Mouse (Mus musculus) stomach, postnatal 0 days (tissue): Measurements from ENCODE around the gene Zfp609. TPM values are rescaled to one million over a fixed set of nuclear protein-coding genes. Genes with fewer than 3 reads are reported as not detected.

Experiments
- ATAC-seq: fragments of 200-750 bp; cut with Nextera tagmentation; 2 replicates; pipeline ENCODE4 v1.8.0; 2017; ENCODE audit not compliant: low FRiP score, low TSS enrichment
- DNase-seq: peaks from one replicate; pipeline ENCODE4 v3.0.0-alpha.2; 2016; ENCODE audit warnings: low spot score
- H3K27ac ChIP-seq: fragments of 300-500 bp; sonication (generic); replicated peaks from 2 replicates; pipeline ENCODE4 v1.5.1; 2014; ENCODE audit warnings: mild to moderate bottlenecking, control low read depth
- H3K27me3 ChIP-seq: fragments of 300-500 bp; sonication (generic); 2 replicates; pipeline ENCODE4 v1.6.1; 2014; ENCODE audit warnings: low read length; ENCODE audit not compliant: control insufficient read depth, insufficient read depth
- H3K36me3 ChIP-seq: fragments of 300-500 bp; sonication (generic); 2 replicates; pipeline ENCODE4 v1.6.1; 2014; ENCODE audit warnings: low read length, mixed read lengths; ENCODE audit not compliant: control insufficient read depth, insufficient read depth
- H3K4me1 ChIP-seq: fragments of 300-500 bp; sonication (generic); replicated peaks from 2 replicates; pipeline ENCODE4 v1.6.1; 2014; ENCODE audit warnings: antibody characterized with exemption; ENCODE audit not compliant: control insufficient read depth, insufficient read depth
- H3K4me2 ChIP-seq: fragments of 300-500 bp; sonication (generic); replicated peaks from 2 replicates; pipeline ENCODE4 v1.6.1; 2014; ENCODE audit warnings: low read depth, mild to moderate bottlenecking, control low read depth, moderate library complexity
- H3K4me3 ChIP-seq: fragments of 300-500 bp; sonication (generic); 2 replicates; pipeline ENCODE4 v1.5.1; 2014; ENCODE audit warnings: low read depth, low read length, control low read depth
- H3K9ac ChIP-seq: fragments of 300-500 bp; sonication (generic); 2 replicates; pipeline ENCODE4 v1.6.1; 2014; ENCODE audit warnings: mild to moderate bottlenecking, low read length, control low read depth, mixed read lengths
- H3K9me3 ChIP-seq: fragments of 300-500 bp; sonication (generic); 2 replicates; pipeline ENCODE4 v1.6.1; 2016; ENCODE audit warnings: low read length; ENCODE audit not compliant: control insufficient read depth
- CTCF ChIP-seq: IDR thresholded peaks from 2 replicates; pipeline ENCODE4 v1.5.1; 2016; ENCODE audit warnings: antibody characterized with exemption, low read depth, mild to moderate bottlenecking, moderate library complexity
- EP300 ChIP-seq: optimal IDR thresholded peaks from 2 replicates; pipeline ENCODE3; 2016; ENCODE audit warnings: antibody characterized with exemption
- WGBS: fragments of 180-500 bp; shearing (Covaris S2); extraction: QIAGEN DNeasy Blood & Tissue Kit; methylation state at CpG from one replicate; pipeline ENCODE4 v1.1.7; 2014; 5-methylcytosine and 5-hydroxymethylcytosine counted together
- polyA plus RNA-seq: library from polyadenylated mRNA; unstranded; fragments of >200 nt; fragmentation: Nextera tagmentation; extraction: Ambion mirVana; gene quantifications from 2 replicates; pipeline ENCODE4 v1.2.1, GENCODE M21; 2015

The Zfp609 gene
- polyA plus RNA-seq, 1 experiment from 2014 or later: 2.4 TPM

GRCm38 (mm10) chr9:65745456-65745855, 81.9 kb downstream of the Zfp609 start:
- TF ChIP-seq CTCF: no peak
- TF ChIP-seq EP300: no peak
- Histone ChIP-seq H3K9me3 (no peaks in the 10 kb centered on the region), H3K36me3 (no peaks in the 10 kb centered on the region), H3K4me2 (no peak overlapping the region), H3K9ac (no peak overlapping the region), H3K4me3 (no peak overlapping the region), H3K4me1 (no peaks in the 10 kb centered on the region; the same call in 1 of the 2 replicates), H3K27ac (no peak overlapping the region), H3K27me3 (no peaks in the 10 kb centered on the region)
- no peak for ATAC-seq
- WGBS: 68% methylated on average over 5 of the region's 5 CpGs
- DNase-seq: no peak

DNA sequence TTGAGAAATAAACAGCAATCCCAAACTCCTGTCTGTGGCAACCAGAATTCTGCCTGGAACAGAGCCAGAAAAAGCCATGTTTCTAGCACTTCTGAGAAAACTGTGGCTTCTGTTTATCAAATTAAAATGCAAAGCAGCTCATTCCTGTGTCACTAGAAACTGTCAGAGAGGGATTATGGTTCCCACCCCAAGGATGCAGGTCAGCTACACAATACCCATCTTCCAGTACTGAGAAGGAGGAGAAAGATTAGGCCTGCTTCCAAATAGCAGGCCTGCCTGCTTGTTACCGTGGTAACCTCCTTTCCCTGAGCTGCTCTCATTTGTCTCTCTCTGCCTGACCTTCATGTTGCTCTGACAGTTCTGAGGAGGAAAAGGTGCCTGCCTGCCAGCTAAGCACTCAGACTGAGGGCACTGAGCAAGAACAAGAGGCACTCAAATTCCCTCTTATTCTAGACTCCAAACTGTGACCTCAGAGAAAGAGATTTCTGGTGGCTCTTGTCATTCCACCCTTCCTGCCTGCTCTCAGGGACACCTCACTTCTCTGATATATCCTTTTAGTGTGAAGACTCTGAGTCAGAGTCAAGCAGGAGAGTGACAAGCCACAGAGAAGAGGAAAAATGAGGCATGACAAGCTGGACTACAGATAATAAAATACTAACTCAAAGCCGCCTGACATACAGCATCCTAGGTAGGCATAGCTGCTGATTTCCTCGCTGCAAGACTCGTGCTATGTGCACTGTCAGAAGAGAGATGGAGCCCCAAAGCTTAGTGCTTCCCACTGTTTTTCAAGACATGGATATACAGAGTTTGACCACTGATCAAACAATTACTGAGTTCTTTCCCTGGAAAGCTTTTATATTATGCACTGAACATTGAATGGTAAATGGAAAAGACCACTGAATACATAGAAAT, 82.9 kb downstream of the Zfp609 start:
- ATAC-seq (peak; percentile 67), DNase-seq (peak; percentile 23)
- H3K27ac ChIP-seq: 0 out of 2 replicates have a peak overlapping the region, but pooled peaks have one; percentile 6
- H3K27me3 ChIP-seq: no peaks in the 10 kb centered on the region
- H3K4me1 ChIP-seq: no peaks in the 10 kb centered on the region; the same call in 1 of the 2 replicates
- H3K4me3 ChIP-seq: no peak overlapping the region
- H3K9me3 ChIP-seq: no peaks in the 10 kb centered on the region
- TF ChIP-seq EP300 (no peak), CTCF (no peak)
- WGBS: 40% methylated on average over 4 of the region's 4 CpGs
- no peak overlapping the region for H3K4me2 ChIP-seq
- no peak overlapping the region for H3K9ac ChIP-seq
- no peaks in the 10 kb centered on the region for H3K36me3 ChIP-seq

- Histone ChIP-seq H3K4me2 (no peak overlapping the region), H3K27me3 (no peaks in the 10 kb centered on the region), H3K9ac (no peak overlapping the region), H3K4me3 (no peak overlapping the region), H3K36me3 (no peaks in the 10 kb centered on the region), H3K9me3 (no peaks in the 10 kb centered on the region), H3K4me1 (no peaks in the 10 kb centered on the region; the same call in 1 of the 2 replicates), H3K27ac (no peak overlapping the region)
- ATAC-seq (no peak), DNase-seq (no peak)
- TF ChIP-seq EP300 (no peak), CTCF (no peak)
Measured at GRCm38 (mm10) chr9:65743809-65744170, 83.6 kb downstream of the Zfp609 start.

DNA sequence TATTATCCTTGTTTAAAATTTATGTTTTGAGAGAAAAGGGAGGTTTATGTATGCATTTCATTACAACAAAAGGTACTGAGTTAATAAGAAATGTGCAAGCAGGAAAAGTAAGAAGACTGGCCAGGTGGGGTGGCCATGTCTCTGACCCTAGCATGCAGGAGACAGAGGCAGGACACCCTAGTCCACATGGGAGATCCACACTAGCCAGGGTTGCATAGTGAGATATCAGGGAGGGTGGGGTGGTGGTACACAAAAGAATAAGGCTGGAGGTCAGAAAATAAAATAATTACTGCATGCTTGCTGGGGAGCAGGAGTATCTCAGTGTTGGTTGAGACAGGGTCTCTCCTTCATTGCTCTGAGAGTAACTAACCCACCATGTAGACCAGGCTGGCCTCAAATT, 84.0 kb downstream of the Zfp609 start:
- no peak for TF ChIP-seq EP300
- TF ChIP-seq CTCF: no peak
- Histone ChIP-seq H3K4me1 (no peaks in the 10 kb centered on the region; the same call in 1 of the 2 replicates), H3K9ac (no peak overlapping the region), H3K4me2 (no peak overlapping the region), H3K27me3 (no peaks in the 10 kb centered on the region), H3K9me3 (no peaks in the 10 kb centered on the region), H3K27ac (no peak overlapping the region), H3K36me3 (no peaks in the 10 kb centered on the region), H3K4me3 (no peak overlapping the region)
- no peak for ATAC-seq
- DNase-seq: no peak

- Histone ChIP-seq H3K27ac (no peak overlapping the region), H3K9ac (no peak overlapping the region), H3K4me1 (no peaks in the 10 kb centered on the region; the same call in 1 of the 2 replicates), H3K9me3 (no peaks in the 10 kb centered on the region), H3K27me3 (no peaks in the 10 kb centered on the region), H3K36me3 (no peaks in the 10 kb centered on the region), H3K4me3 (no peak overlapping the region), H3K4me2 (no peak overlapping the region)
- 80% methylated on average over 3 of the region's 3 CpGs for WGBS
- ATAC-seq (no peak), DNase-seq (no peak)
- TF ChIP-seq CTCF (no peak), EP300 (no peak)
Measured at GRCm38 (mm10) chr9:65742777-65743176, 84.6 kb downstream of the Zfp609 start.

DNA sequence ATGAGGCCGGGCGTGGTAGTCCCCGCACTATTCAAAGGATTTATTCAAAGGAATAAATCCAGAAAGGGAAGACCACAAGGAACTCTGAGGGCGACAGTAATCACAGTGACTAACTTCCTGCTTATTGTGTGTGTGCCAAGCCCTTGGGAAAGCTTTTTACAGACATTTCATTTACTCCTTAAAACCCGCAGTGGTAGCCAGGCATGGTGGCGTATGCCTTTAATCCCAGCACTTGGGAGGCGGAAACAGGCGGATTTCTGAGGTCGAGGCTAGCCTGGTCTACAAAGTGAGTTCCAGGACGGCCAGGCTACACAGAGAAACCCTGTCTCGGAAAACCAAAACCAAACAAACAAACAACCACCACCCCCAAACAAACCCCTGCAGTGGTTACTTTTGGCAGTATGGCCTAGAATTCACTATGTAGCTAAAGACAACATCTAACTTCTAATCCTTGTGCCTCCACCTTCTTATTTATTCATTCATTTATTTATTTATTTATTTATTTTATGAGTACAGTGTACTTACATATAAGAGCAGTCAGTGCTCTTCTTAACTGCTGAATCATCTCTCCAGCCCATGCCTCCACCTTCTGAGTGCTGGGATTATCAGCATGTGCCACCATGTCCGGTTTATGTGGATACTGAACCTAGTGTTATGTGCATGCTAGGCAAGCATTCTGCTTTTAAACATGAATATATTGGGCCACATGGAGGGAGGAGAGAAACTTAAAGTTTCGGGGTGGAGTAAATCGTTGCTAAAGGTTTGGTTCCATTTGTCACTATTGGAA, 86.1 kb downstream of the Zfp609 start:
- Histone ChIP-seq H3K27me3 (no peaks in the 10 kb centered on the region), H3K4me3 (no peak overlapping the region), H3K4me1 (no peaks in the 10 kb centered on the region; the same call in 1 of the 2 replicates), H3K27ac (no peak overlapping the region), H3K4me2 (no peak overlapping the region), H3K36me3 (no peaks in the 10 kb centered on the region), H3K9me3 (no peaks in the 10 kb centered on the region), H3K9ac (no peak overlapping the region)
- DNase-seq: no peak
- TF ChIP-seq EP300 (no peak), CTCF (no peak)
- WGBS: 81% methylated on average over 14 of the region's 14 CpGs
- no peak for ATAC-seq
